Mouse (Mus musculus): ENCODE measurements around the gene Dnttip1. TPM values are rescaled to one million over a fixed set of nuclear protein-coding genes. Genes with fewer than 3 reads are reported as not detected.

Gene Dnttip1
- total and polyA plus RNA-seq, 3 experiments, result 20.6 to 59.9 TPM; not detected in 1

GRCm38 (mm10) chr2:164704235-164704634, 41.5 kb upstream of the Dnttip1 start:
- Histone ChIP-seq H3K79me2 (ENCODE audit: control insufficient read depth, insufficient read depth, low read length, poor library complexity) (no peaks in the 10 kb centered on the region), H3K4me1 (ENCODE audit: control insufficient read depth in 1 of 2, insufficient read depth in 2 of 2, low read length in 2 of 2) (no peaks in the 10 kb centered on the region), H3K4me3 (ENCODE audit: control insufficient read depth in 1 of 2, insufficient read depth in 1 of 2, low read depth in 2 of 2, low read length in 2 of 2) (no peak overlapping the region), H3K36me3 (ENCODE audit: control insufficient read depth in 1 of 2, insufficient read depth in 2 of 2, low read length in 2 of 2) (no peaks in the 10 kb centered on the region), H3K27me3 (ENCODE audit: control insufficient read depth in 1 of 2, insufficient read depth in 2 of 2, low read length in 2 of 2) (peaks cover 5 to 10% of the 10 kb centered on the region in 2 experiments), H3K9me3 (replicated peaks; ENCODE audit: insufficient read depth, low read length) (no peaks in the 10 kb centered on the region), H3K9ac (ENCODE audit: control insufficient read depth, low read depth, low read length, poor library complexity, severe bottlenecking) (no peak overlapping the region), H3K27ac (ENCODE audit: control insufficient read depth, low read depth, low read length) (no peak overlapping the region)
- DNase-seq (ENCODE audit: low read depth, low spot score), result peak; percentile 14
- TF ChIP-seq CTCF (IDR thresholded peaks at IDR 0.05 in 2 of 3, conservative IDR thresholded peaks at IDR 0.05 in 1 of 3; ENCODE audit: control insufficient read depth in 1 of 3, insufficient read depth in 1 of 3, low read depth in 2 of 3, low read length in 3 of 3, poor library complexity in 1 of 3, severe bottlenecking in 1 of 3) (peak in 2 of 3 experiments; percentile 30 to 32; a peak in 4 of 6 replicates), MYC (IDR thresholded peaks at IDR 0.05; ENCODE audit: low read depth, low read length) (no peak), TAL1 (IDR thresholded peaks at IDR 0.05; ENCODE audit: low read length) (no peak), RAD21 (IDR thresholded peaks at IDR 0.05; ENCODE audit: low read depth, low read length) (peak; percentile 7; the same call in 1 of the 2 replicates), ZNF384 (IDR thresholded peaks at IDR 0.05; ENCODE audit: low read depth, low read length) (no peak)

DNA sequence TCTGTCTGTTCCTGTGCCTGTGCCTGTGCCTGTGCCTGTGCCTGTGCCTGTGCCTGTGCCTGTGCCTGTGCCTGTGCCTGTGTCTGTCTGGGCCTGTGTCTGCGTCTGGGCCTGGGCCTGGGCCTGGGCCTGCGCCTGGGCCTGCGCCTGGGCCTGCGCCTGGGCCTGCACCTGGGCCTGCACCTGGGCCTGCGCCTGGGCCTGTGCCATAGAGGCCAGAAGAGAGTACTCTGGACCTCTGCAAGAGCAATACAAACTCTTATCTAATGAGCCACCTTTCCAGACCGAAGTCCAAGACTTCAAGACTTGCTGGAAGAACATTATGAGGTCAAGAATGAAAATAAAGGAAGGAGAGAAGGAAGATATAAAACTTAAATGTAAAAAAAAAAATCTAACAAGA, 40.5 kb upstream of the Dnttip1 start:
- Histone ChIP-seq H3K27me3 (ENCODE audit: control insufficient read depth in 1 of 2, insufficient read depth in 2 of 2, low read length in 2 of 2) (peaks cover 3 to 9% of the 10 kb centered on the region in 2 experiments), H3K79me2 (ENCODE audit: control insufficient read depth, insufficient read depth, low read length, poor library complexity) (no peaks in the 10 kb centered on the region), H3K36me3 (ENCODE audit: control insufficient read depth in 1 of 2, insufficient read depth in 2 of 2, low read length in 2 of 2) (no peaks in the 10 kb centered on the region), H3K27ac (ENCODE audit: control insufficient read depth, low read depth, low read length) (no peak overlapping the region), H3K4me1 (ENCODE audit: control insufficient read depth in 1 of 2, insufficient read depth in 2 of 2, low read length in 2 of 2) (no peaks in the 10 kb centered on the region), H3K4me3 (ENCODE audit: control insufficient read depth in 1 of 2, insufficient read depth in 1 of 2, low read depth in 2 of 2, low read length in 2 of 2) (no peak overlapping the region), H3K9ac (ENCODE audit: control insufficient read depth, low read depth, low read length, poor library complexity, severe bottlenecking) (no peak overlapping the region), H3K9me3 (replicated peaks; ENCODE audit: insufficient read depth, low read length) (no peaks in the 10 kb centered on the region)
- no peak for TF ChIP-seq TAL1 (IDR thresholded peaks at IDR 0.05; ENCODE audit: low read length)
- TF ChIP-seq TBP (IDR thresholded peaks at IDR 0.05; ENCODE audit: low read depth, low read length), result no peak
- no peak for TF ChIP-seq E2F4 (IDR thresholded peaks at IDR 0.05; ENCODE audit: borderline replicate concordance, low read depth, low read length)
- TF ChIP-seq ZNF384 (IDR thresholded peaks at IDR 0.05; ENCODE audit: low read depth, low read length), result no peak
- DNase-seq (ENCODE audit: low read depth, low spot score), result no peak

DNA sequence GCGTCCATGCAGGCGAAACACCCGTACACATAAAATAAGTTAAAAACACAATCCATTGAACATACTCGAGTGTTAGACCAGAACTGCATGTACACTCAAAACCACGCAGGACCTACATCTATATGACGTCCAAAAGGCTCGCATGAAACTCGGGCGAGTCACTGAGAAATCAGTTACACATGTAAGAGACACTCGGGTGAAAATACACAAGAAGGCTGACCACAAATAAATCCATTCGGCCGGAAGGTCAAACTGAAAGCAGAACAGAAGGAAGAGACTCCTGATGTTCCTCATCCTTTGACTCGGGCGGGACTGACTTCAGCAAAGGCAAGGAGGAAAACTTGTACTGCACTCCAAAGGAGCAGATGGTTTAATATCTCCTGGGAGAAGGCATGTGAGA, 39.8 kb upstream of the Dnttip1 start:
- H3K36me3 ChIP-seq (ENCODE audit: control insufficient read depth in 1 of 2, insufficient read depth in 2 of 2, low read length in 2 of 2), result no peaks in the 10 kb centered on the region
- H3K9ac ChIP-seq (ENCODE audit: control insufficient read depth, low read depth, low read length, poor library complexity, severe bottlenecking), result no peak overlapping the region
- no peak overlapping the region for H3K27ac ChIP-seq (ENCODE audit: control insufficient read depth, low read depth, low read length)
- no peaks in the 10 kb centered on the region for H3K9me3 ChIP-seq (replicated peaks; ENCODE audit: insufficient read depth, low read length)
- no peak for TF ChIP-seq USF1 (IDR thresholded peaks at IDR 0.05; ENCODE audit: low read depth, low read length)
- no peak for TF ChIP-seq GATA1 (IDR thresholded peaks at IDR 0.05; ENCODE audit: low read depth, low read length)
- TF ChIP-seq MYC (IDR thresholded peaks at IDR 0.05; ENCODE audit: low read depth, low read length), result no peak
- no peak for TF ChIP-seq RAD21 (IDR thresholded peaks at IDR 0.05; ENCODE audit: low read depth, low read length)
- TF ChIP-seq UBTF (IDR thresholded peaks at IDR 0.05; ENCODE audit: borderline replicate concordance, insufficient read depth, low read depth, low read length), result no peak
- no peak for TF ChIP-seq BHLHE40 (IDR thresholded peaks at IDR 0.05; ENCODE audit: borderline replicate concordance, low read depth, low read length)
- TF ChIP-seq MYB (IDR thresholded peaks at IDR 0.05; ENCODE audit: low read depth, low read length), result no peak
- no peak for TF ChIP-seq HCFC1 (IDR thresholded peaks at IDR 0.05; ENCODE audit: low read depth, low read length)
- no peak for TF ChIP-seq MAFK (IDR thresholded peaks at IDR 0.05; ENCODE audit: borderline replicate concordance, low read depth, low read length)
- TF ChIP-seq POLR2A (IDR thresholded peaks at IDR 0.05; ENCODE audit: control insufficient read depth in 1 of 2, insufficient read depth in 1 of 2, low read depth in 1 of 2, low read length in 2 of 2, poor library complexity in 1 of 2), result no peak
- no peak for TF ChIP-seq POLR2AphosphoS2 (IDR thresholded peaks at IDR 0.05; ENCODE audit: low read length)
- no peak for TF ChIP-seq SMC3 (IDR thresholded peaks at IDR 0.05; ENCODE audit: low read depth, low read length)
- no peak for TF ChIP-seq ETS1 (IDR thresholded peaks at IDR 0.05; ENCODE audit: low read depth, low read length)
- TF ChIP-seq RCOR1 (IDR thresholded peaks at IDR 0.05; ENCODE audit: low read depth, low read length), result no peak
- no peak for TF ChIP-seq TCF12 (IDR thresholded peaks at IDR 0.05; ENCODE audit: low read depth, low read length)
- TF ChIP-seq GABPA (IDR thresholded peaks at IDR 0.05; ENCODE audit: low read depth, low read length), result no peak
- TF ChIP-seq MAX (IDR thresholded peaks at IDR 0.05; ENCODE audit: low read length), result no peak
- TF ChIP-seq MXI1 (IDR thresholded peaks at IDR 0.05; ENCODE audit: low read depth, low read length), result no peak
- TF ChIP-seq MAZ (IDR thresholded peaks at IDR 0.05; ENCODE audit: low read depth, low read length), result no peak
- no peak for TF ChIP-seq KAT2A (conservative IDR thresholded peaks at IDR 0.05; ENCODE audit: low read depth, low read length)
- peaks cover 3 to 9% of the 10 kb centered on the region in 2 experiments; a peak in 3 of 4 replicates for H3K27me3 ChIP-seq (ENCODE audit: control insufficient read depth in 1 of 2, insufficient read depth in 2 of 2, low read length in 2 of 2)
- no peak for DNase-seq (ENCODE audit: low read depth, low spot score)
- no peaks in the 10 kb centered on the region for H3K4me1 ChIP-seq (ENCODE audit: control insufficient read depth in 1 of 2, insufficient read depth in 2 of 2, low read length in 2 of 2)
- no peak overlapping the region for H3K4me3 ChIP-seq (ENCODE audit: control insufficient read depth in 1 of 2, insufficient read depth in 1 of 2, low read depth in 2 of 2, low read length in 2 of 2)
- H3K79me2 ChIP-seq (ENCODE audit: control insufficient read depth, insufficient read depth, low read length, poor library complexity), result no peaks in the 10 kb centered on the region

All from MEL (cell line).